Mouse (Mus musculus) bone marrow, adult 2 months (tissue): ENCODE results near the gene Pkmyt1.

Experiments used
- CTCF ChIP-seq: fragments of 200-500 bp; IDR thresholded peaks from 2 replicates; pipeline ENCODE4 v1.5.1; 2011; ENCODE audit warnings: low read length, control low read depth; ENCODE audit not compliant: control insufficient read depth, insufficient read depth
- POLR2A ChIP-seq: fragments of 200-500 bp; IDR thresholded peaks from 2 replicates; pipeline ENCODE4 v1.6.1; 2011; ENCODE audit warnings: low read depth, mild to moderate bottlenecking, control low read depth, low read length, borderline replicate concordance; ENCODE audit not compliant: control insufficient read depth

DNA sequence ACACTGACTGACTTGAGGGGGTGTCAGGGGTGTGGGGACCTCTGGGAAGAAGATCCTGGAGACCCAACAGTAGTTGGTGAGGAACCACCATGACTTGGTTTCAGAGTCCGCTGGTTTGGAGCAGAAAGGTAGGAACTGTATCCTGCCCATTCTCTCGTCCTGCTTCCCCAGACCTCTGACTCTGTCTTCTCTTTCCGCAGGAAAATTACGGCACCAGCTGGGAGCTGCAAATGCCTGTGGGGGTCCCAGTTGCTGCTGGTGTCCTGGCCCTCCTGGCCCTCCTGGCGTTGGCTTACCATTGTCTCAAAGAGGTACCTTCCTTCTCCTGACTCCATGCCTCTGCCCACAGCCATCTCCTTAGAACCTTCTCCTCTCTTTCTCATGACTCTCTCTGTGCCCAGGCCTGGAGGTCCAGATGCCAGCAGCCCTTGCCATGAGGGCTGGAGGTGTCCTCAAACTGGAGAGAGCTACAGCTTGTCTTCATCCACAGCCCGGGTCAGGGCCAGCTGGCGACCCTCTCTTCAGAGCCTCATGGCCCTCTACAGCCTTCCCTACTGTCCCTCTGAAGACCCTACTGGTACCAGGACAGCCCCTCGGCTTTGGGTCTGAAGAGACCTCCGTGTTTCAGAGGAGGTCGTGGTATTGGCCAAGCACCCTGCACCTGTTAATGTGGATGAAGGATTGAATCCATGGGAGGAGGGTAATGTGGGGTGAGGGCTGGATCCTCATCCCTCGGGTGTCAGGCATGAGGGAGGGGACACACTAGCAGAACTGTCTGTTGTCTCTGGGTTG, 23.5 kb downstream of the Pkmyt1 start:
- TF ChIP-seq CTCF (no peak), POLR2A (no peak)
